In genomic region chr13:39935216-39935615, GRCm38 (mm10) we compare ENCODE assay signal across 18 mouse cellular contexts.
"Had no signal": no experiment of that assay in that cellular context is flagged by ENCODE, and none has a peak within 500 bp of the region (broad histone marks: within the 10 kb centered on the region; RNA-seq: fewer than 3 reads in every experiment).

No protein-coding gene starts in this region.

- H3K4me2 ChIP-seq: lung, embryonic 14.5 days; midbrain, embryonic 12.5 days; neural tube, embryonic 13.5 days; neural tube, embryonic 15.5 days had no signal

- H3K4me3 ChIP-seq: midbrain, embryonic 10.5 days; midbrain, embryonic 12.5 days; myocyte; neural tube, embryonic 13.5 days; neural tube, embryonic 15.5 days had no signal

- ATAC-seq: midbrain, embryonic 16.5 days had no signal

- H3K4me1 ChIP-seq: midbrain, embryonic 10.5 days; midbrain, embryonic 12.5 days; neural tube, embryonic 13.5 days; neural tube, embryonic 15.5 days had no signal

- H3K9me3 ChIP-seq: midbrain, embryonic 10.5 days; midbrain, embryonic 12.5 days; neural tube, embryonic 13.5 days; neural tube, embryonic 15.5 days had no signal

- H3K27ac ChIP-seq: midbrain, embryonic 10.5 days; midbrain, embryonic 12.5 days; neural tube, embryonic 13.5 days; neural tube, embryonic 15.5 days had no signal

- DNase-seq: lung, embryonic 14.5 days; lung, postnatal 10 days; lung, postnatal 4 days; midbrain, embryonic 14.5 days; retina, postnatal 1 day; right cerebral cortex, adult 18-20 months; right cerebral cortex, postnatal 25 days; right cerebral cortex, postnatal 4 days; spleen, adult 18-20 months; thymus, adult 18-20 months; thymus, postnatal 14 days; thymus, postnatal 36 days had no signal

- H3K36me3 ChIP-seq: midbrain, embryonic 10.5 days; midbrain, embryonic 12.5 days; neural tube, embryonic 13.5 days; neural tube, embryonic 15.5 days had no signal

- H3K27me3 ChIP-seq: midbrain, embryonic 12.5 days; neural tube, embryonic 13.5 days; neural tube, embryonic 15.5 days had no signal

- H3K9ac ChIP-seq: lung, embryonic 14.5 days; midbrain, embryonic 12.5 days; neural tube, embryonic 13.5 days; neural tube, embryonic 15.5 days had no signal
